In the genomic region with DNA sequence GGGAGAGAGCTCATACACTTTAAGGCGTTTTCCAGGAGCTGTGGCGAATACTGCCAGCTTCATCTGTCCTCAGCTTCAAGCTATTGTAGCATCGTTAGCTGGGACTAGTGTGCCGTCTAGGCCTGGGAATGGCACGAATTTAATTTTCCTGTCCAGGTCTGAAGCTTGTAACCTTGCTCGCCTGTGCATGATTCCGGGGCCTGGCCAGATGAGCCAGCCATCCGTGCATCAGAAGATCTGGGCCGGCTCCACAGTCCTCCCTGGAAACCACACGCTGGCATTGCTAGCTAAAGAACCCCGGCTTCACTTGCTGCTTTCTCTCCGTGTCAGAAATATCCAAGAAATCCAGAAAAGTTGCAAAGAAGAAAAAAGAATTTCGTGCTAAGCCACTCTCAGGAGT, we compare ENCODE assay signal across 23 mouse cellular contexts.
DNase-seq lines count a peak whose midpoint lies in the region; ATAC-seq and TF ChIP-seq lines count a peak whose summit lies in the region.
"Had no signal": no experiment of that assay in that cellular context is flagged by ENCODE, and none has a peak within 500 bp of the region (broad histone marks: within the 10 kb centered on the region; RNA-seq: fewer than 3 reads in every experiment).

No protein-coding gene starts in this region.

- no peak for TF ChIP-seq CTCF in midbrain, postnatal 0 days (IDR thresholded peaks at IDR 0.05)

- no peak overlapping the region for H3K9ac ChIP-seq in heart, embryonic 12.5 days
- no peak overlapping the region for H3K9ac ChIP-seq in kidney, embryonic 15.5 days
- H3K9ac ChIP-seq in midbrain, embryonic 14.5 days (replicated peaks; ENCODE audit: low read length) = no peak overlapping the region
- no peak overlapping the region for H3K9ac ChIP-seq in midbrain, postnatal 0 days (replicated peaks; ENCODE audit: low read length, poor library complexity, severe bottlenecking)
- no peak overlapping the region for H3K9ac ChIP-seq in neural tube, embryonic 14.5 days (replicated peaks; ENCODE audit: low read depth, low read length)
- H3K9ac ChIP-seq in intestine, embryonic 16.5 days (ENCODE audit: low read depth, low read length) = no peak overlapping the region
- H3K9ac ChIP-seq: embryonic facial prominence, embryonic 15.5 days; neural tube, embryonic 12.5 days had no signal

- no peak for ATAC-seq in heart, embryonic 12.5 days (ENCODE audit: insufficient number of reproducible peaks, low FRiP score)
- ATAC-seq in kidney, embryonic 15.5 days (replicated peaks; ENCODE audit: low FRiP score) = peak; percentile 73
- ATAC-seq in midbrain, embryonic 14.5 days (ENCODE audit: low FRiP score, low TSS enrichment) = no peak
- no peak for ATAC-seq in midbrain, postnatal 0 days (ENCODE audit: low FRiP score)
- ATAC-seq in neural tube, embryonic 14.5 days (ENCODE audit: low read depth) = no peak
- ATAC-seq in intestine, embryonic 16.5 days = no peak
- ATAC-seq: inflammation-experienced regulatory T-cells, adult 6 months had no signal

- peaks cover 18% of the 10 kb centered on the region for H3K36me3 ChIP-seq in heart, embryonic 12.5 days
- H3K36me3 ChIP-seq in kidney, embryonic 15.5 days = peaks cover 10% of the 10 kb centered on the region
- H3K36me3 ChIP-seq in midbrain, embryonic 14.5 days (ENCODE audit: control insufficient read depth, insufficient read depth, low read length) = no peaks in the 10 kb centered on the region
- H3K36me3 ChIP-seq in midbrain, postnatal 0 days (ENCODE audit: insufficient read depth, low read length) = no peaks in the 10 kb centered on the region
- H3K36me3 ChIP-seq in neural tube, embryonic 14.5 days (ENCODE audit: control insufficient read depth, insufficient read depth, low read length) = no peaks in the 10 kb centered on the region
- peaks cover 5% of the 10 kb centered on the region for H3K36me3 ChIP-seq in intestine, embryonic 16.5 days (ENCODE audit: control insufficient read depth, insufficient read depth, low read length)

- peaks cover 45% of the 10 kb centered on the region for H3K4me1 ChIP-seq in heart, embryonic 12.5 days (replicated peaks)
- H3K4me1 ChIP-seq in kidney, embryonic 15.5 days = peaks cover 9% of the 10 kb centered on the region
- no peaks in the 10 kb centered on the region for H3K4me1 ChIP-seq in midbrain, embryonic 14.5 days (ENCODE audit: control insufficient read depth, insufficient read depth, low read length)
- H3K4me1 ChIP-seq in midbrain, postnatal 0 days (ENCODE audit: insufficient read depth, low read length) = no peaks in the 10 kb centered on the region
- H3K4me1 ChIP-seq in neural tube, embryonic 14.5 days (ENCODE audit: control insufficient read depth, insufficient read depth, low read length) = peaks cover 12% of the 10 kb centered on the region
- peaks cover 3% of the 10 kb centered on the region; the same call in 1 of the 2 replicates for H3K4me1 ChIP-seq in intestine, embryonic 16.5 days (ENCODE audit: control insufficient read depth, insufficient read depth, low read length)
- H3K4me1 ChIP-seq: embryonic facial prominence, embryonic 15.5 days had no signal

- no peaks in the 10 kb centered on the region for H3K27me3 ChIP-seq in heart, embryonic 12.5 days (replicated peaks)
- H3K27me3 ChIP-seq in kidney, embryonic 15.5 days = no peaks in the 10 kb centered on the region
- H3K27me3 ChIP-seq in midbrain, embryonic 14.5 days (ENCODE audit: control insufficient read depth, insufficient read depth, low read length) = no peaks in the 10 kb centered on the region
- no peaks in the 10 kb centered on the region for H3K27me3 ChIP-seq in midbrain, postnatal 0 days (ENCODE audit: insufficient read depth, low read length)
- no peaks in the 10 kb centered on the region for H3K27me3 ChIP-seq in neural tube, embryonic 14.5 days (ENCODE audit: control insufficient read depth, insufficient read depth, low read length)
- no peaks in the 10 kb centered on the region for H3K27me3 ChIP-seq in intestine, embryonic 16.5 days (replicated peaks; ENCODE audit: control insufficient read depth, insufficient read depth, low read length)
- H3K27me3 ChIP-seq: embryonic facial prominence, embryonic 15.5 days; neural tube, embryonic 12.5 days had no signal

- no peak for DNase-seq in heart, adult 18-20 months
- DNase-seq in kidney, postnatal 10 days = no peak
- no peak for DNase-seq in midbrain, embryonic 14.5 days
- no peak for DNase-seq in midbrain, postnatal 0 days (ENCODE audit: low spot score)
- DNase-seq: B cell, adult 2 months; cerebellum, postnatal 36 days; gastrocnemius, adult 2 months; heart, postnatal 14 days; layer of hippocampus, postnatal 36 days; lung, adult 18-20 months; lung, postnatal 14 days; right cerebral cortex, postnatal 14 days; spleen, adult 18-20 months; thymus, postnatal 25 days had no signal

- H3K9me3 ChIP-seq in heart, embryonic 12.5 days (replicated peaks) = 0 out of 2 replicates have a peak, but pooled peaks cover 5% of the 10 kb centered on the region
- H3K9me3 ChIP-seq in kidney, embryonic 15.5 days (replicated peaks) = no peaks in the 10 kb centered on the region
- H3K9me3 ChIP-seq in midbrain, embryonic 14.5 days (ENCODE audit: control insufficient read depth, low read length) = no peaks in the 10 kb centered on the region
- H3K9me3 ChIP-seq in midbrain, postnatal 0 days (ENCODE audit: low read length) = no peaks in the 10 kb centered on the region
- H3K9me3 ChIP-seq in neural tube, embryonic 14.5 days (ENCODE audit: control insufficient read depth, low read length) = no peaks in the 10 kb centered on the region
- 0 out of 2 replicates have a peak, but pooled peaks cover 4% of the 10 kb centered on the region for H3K9me3 ChIP-seq in intestine, embryonic 16.5 days (ENCODE audit: control insufficient read depth, low read length)
- H3K9me3 ChIP-seq: embryonic facial prominence, embryonic 15.5 days had no signal

- H3K27ac ChIP-seq in heart, embryonic 12.5 days (ENCODE audit: poor library complexity, severe bottlenecking) = peak overlapping the region; percentile 33; the same call in 1 of the 2 replicates
- peak overlapping the region; percentile 75 for H3K27ac ChIP-seq in kidney, embryonic 15.5 days
- H3K27ac ChIP-seq in midbrain, embryonic 14.5 days (replicated peaks; ENCODE audit: low read depth, low read length) = 0 out of 2 replicates have a peak overlapping the region, but pooled peaks have one; percentile 5
- no peak overlapping the region for H3K27ac ChIP-seq in midbrain, postnatal 0 days (ENCODE audit: low read depth, low read length)
- H3K27ac ChIP-seq in neural tube, embryonic 14.5 days (ENCODE audit: low read depth, low read length) = peak overlapping the region; percentile 16; the same call in 1 of the 2 replicates
- no peak overlapping the region for H3K27ac ChIP-seq in intestine, embryonic 16.5 days (ENCODE audit: low read length)
- H3K27ac ChIP-seq: embryonic facial prominence, embryonic 15.5 days; gastrocnemius, adult 2 months; neural tube, embryonic 12.5 days had no signal

- H3K4me3 ChIP-seq in heart, embryonic 12.5 days = no peak overlapping the region
- no peak overlapping the region for H3K4me3 ChIP-seq in kidney, embryonic 15.5 days (replicated peaks)
- H3K4me3 ChIP-seq in midbrain, embryonic 14.5 days (replicated peaks; ENCODE audit: low read depth, low read length) = no peak overlapping the region
- H3K4me3 ChIP-seq in midbrain, postnatal 0 days (ENCODE audit: low read depth, low read length) = no peak overlapping the region
- no peak overlapping the region for H3K4me3 ChIP-seq in neural tube, embryonic 14.5 days (ENCODE audit: low read depth, low read length)
- H3K4me3 ChIP-seq in intestine, embryonic 16.5 days (ENCODE audit: low read length) = no peak overlapping the region
- H3K4me3 ChIP-seq: embryonic facial prominence, embryonic 15.5 days; gastrocnemius, adult 2 months; neural tube, embryonic 12.5 days had no signal

- 91% methylated on average over 13 of the region's 13 CpGs for WGBS in heart, embryonic 12.5 days
- WGBS in kidney, embryonic 15.5 days = 69% methylated on average over 13 of the region's 13 CpGs
- WGBS in midbrain, embryonic 14.5 days = 85% methylated on average over 13 of the region's 13 CpGs
- WGBS in midbrain, postnatal 0 days = 79% methylated on average over 13 of the region's 13 CpGs
- 85% methylated on average over 13 of the region's 13 CpGs for WGBS in neural tube, embryonic 14.5 days
- WGBS in intestine, embryonic 16.5 days = 92% methylated on average over 13 of the region's 13 CpGs

- no peak overlapping the region for H3K4me2 ChIP-seq in heart, embryonic 12.5 days
- H3K4me2 ChIP-seq in kidney, embryonic 15.5 days = 0 out of 2 replicates have a peak overlapping the region, but pooled peaks have one; percentile 2
- H3K4me2 ChIP-seq in midbrain, embryonic 14.5 days (ENCODE audit: low read length) = no peak overlapping the region
- no peak overlapping the region for H3K4me2 ChIP-seq in midbrain, postnatal 0 days (ENCODE audit: low read depth, low read length, poor library complexity, severe bottlenecking)
- no peak overlapping the region for H3K4me2 ChIP-seq in neural tube, embryonic 14.5 days (ENCODE audit: low read depth, low read length)
- H3K4me2 ChIP-seq in intestine, embryonic 16.5 days (ENCODE audit: low read depth, low read length) = no peak overlapping the region
- H3K4me2 ChIP-seq: embryonic facial prominence, embryonic 15.5 days; heart, embryonic 11.5 days; liver, embryonic 11.5 days; neural tube, embryonic 12.5 days had no signal

Comparison
In these comparisons a context has a peak if more than half of its experiments do, and no peak if none do; other contexts are left out.
1. H3K27ac ChIP-seq: peak in heart, embryonic 12.5 days (single experiment), kidney, embryonic 15.5 days (single experiment), midbrain, embryonic 14.5 days (single experiment) and neural tube, embryonic 14.5 days (single experiment); none in midbrain, postnatal 0 days (single experiment) and intestine, embryonic 16.5 days (single experiment).